Mouse (Mus musculus) adrenal gland, adult (tissue): ENCODE data around the gene Kat2a.
"Not testable (repeated sequence)": the region's sequence is repeated elsewhere in the genome, so short reads cannot be mapped to it uniquely, and the experiment has no call there.

Experiments
- DNase-seq, 2 experiments: peaks; one replicate each; pipeline ENCODE4 v3.0.0; 2022 to 2023; ENCODE audit warnings: low spot score in 1 of 2; ENCODE audit not compliant: inconsistent age in 2 of 2

Gene Kat2a

DNA sequence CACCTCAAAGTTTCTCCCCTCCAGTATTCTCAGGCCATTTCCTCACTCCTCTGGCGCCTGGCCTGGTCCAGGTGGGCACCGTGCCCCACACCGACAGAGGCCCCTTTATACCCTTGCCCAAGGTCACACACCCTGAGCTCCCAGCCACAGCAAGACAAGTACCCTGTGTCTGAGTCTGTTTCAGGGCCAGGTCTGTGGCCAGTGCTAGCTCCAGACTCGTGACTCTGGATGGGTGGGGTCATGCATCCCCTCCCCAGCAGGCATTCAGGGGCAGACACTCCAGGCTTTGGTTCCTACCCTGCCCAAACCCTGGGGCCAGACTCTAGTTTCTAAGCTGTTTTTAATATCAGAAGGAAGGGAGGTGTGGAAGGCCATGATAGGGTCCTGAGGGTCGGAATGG is 30.4 kb downstream of the Kat2a start:
- no peak for DNase-seq

GRCm38 (mm10) chr11:100677810-100678209 is 34.5 kb downstream of the Kat2a start:
- no peak for DNase-seq

DNA sequence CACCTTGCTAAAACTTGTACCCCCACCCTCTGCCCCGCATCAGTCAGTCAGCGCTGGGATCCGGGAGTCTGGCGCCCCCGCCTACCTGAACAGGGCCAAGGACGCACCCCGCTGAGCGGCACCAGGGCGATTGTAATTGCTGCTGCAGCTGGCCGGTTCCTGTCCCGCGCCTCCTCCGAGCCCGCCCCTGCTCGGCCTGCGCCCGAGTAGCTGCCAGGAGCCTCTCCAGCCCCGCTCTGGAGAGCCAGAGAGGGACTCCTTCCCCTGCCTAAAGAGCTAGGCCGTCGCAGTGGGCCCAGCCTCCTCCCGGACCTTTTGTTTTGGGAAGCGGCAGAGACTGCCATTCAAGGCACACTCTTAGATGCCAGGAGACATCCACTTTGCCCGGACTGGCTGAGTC is 39.1 kb downstream of the Kat2a start:
- peak; percentile 66 to 81 for DNase-seq

DNA sequence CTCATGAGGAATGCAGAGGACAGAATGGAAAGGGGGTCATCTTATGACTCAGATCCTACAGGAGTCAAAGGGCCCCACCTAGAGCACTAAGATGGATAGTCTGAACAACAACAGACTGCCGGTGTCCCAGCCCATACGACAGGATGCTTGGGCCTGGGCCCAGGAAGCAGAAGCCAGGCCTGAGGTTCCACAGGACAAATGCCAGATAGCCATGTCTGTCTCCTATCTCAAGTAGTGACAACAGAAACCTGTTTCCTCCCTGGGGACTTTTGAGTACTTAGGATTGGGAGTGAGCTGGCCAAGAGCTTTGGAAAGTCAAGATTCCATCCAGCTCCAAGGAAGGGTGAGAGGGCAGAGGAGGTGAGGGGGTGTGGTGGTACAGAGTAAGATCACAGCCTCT is 40.3 kb downstream of the Kat2a start:
- DNase-seq: no peak

- DNase-seq: no peak
Observed at GRCm38 (mm10) chr11:100671049-100671448, 41.2 kb downstream of the Kat2a start.

GRCm38 (mm10) chr11:100659806-100660205 is 52.5 kb downstream of the Kat2a start:
- peak; percentile 23 to 74 for DNase-seq

GRCm38 (mm10) chr11:100656458-100656857 is 55.8 kb downstream of the Kat2a start:
- no peak for DNase-seq

GRCm38 (mm10) chr11:100655589-100655988 is 56.7 kb downstream of the Kat2a start:
- not testable (repeated sequence) for DNase-seq
